Mouse (Mus musculus) c-Kit-positive CD71-positive TER-119-negative erythroid progenitor cells, embryonic 14.5 days (primary cell): ENCODE measurements around the gene Arsb.

Source experiments
- DNase-seq: peaks from one replicate; pipeline ENCODE4 v3.0.0-alpha.2; 2013; ENCODE audit warnings: low read depth

Gene Arsb

GRCm38 (mm10) chr13:93846831-93847518 lies 75.5 kb downstream of the Arsb start:
- DNase-seq, result no peak

- no peak for DNase-seq
Observed at GRCm38 (mm10) chr13:93847614-93848013, 76.2 kb downstream of the Arsb start.

GRCm38 (mm10) chr13:93848615-93849014 lies 77.2 kb downstream of the Arsb start:
- no peak for DNase-seq

GRCm38 (mm10) chr13:93849751-93850355 lies 78.4 kb downstream of the Arsb start:
- DNase-seq, result no peak

- no peak for DNase-seq
Observed at GRCm38 (mm10) chr13:93850674-93851073, 79.2 kb downstream of the Arsb start.

GRCm38 (mm10) chr13:93852419-93853138 lies 81.1 kb downstream of the Arsb start:
- no peak for DNase-seq

GRCm38 (mm10) chr13:93853767-93854166 lies 82.3 kb downstream of the Arsb start:
- no peak for DNase-seq

- no peak for DNase-seq
Observed at GRCm38 (mm10) chr13:93854325-93854724, 82.9 kb downstream of the Arsb start.

- no peak for DNase-seq
Observed at GRCm38 (mm10) chr13:93854966-93855562, 83.6 kb downstream of the Arsb start.

GRCm38 (mm10) chr13:93855701-93856183 lies 84.3 kb downstream of the Arsb start:
- DNase-seq, result no peak

- DNase-seq, result peak; percentile 20
Observed at GRCm38 (mm10) chr13:93861211-93861610, 89.8 kb downstream of the Arsb start.

GRCm38 (mm10) chr13:93864066-93864740 lies 92.8 kb downstream of the Arsb start:
- DNase-seq, result no peak

GRCm38 (mm10) chr13:93866638-93867037 lies 95.2 kb downstream of the Arsb start:
- DNase-seq, result no peak

GRCm38 (mm10) chr13:93871681-93872080 lies 100.3 kb downstream of the Arsb start:
- no peak for DNase-seq

GRCm38 (mm10) chr13:93872591-93872990 lies 101.2 kb downstream of the Arsb start:
- DNase-seq, result no peak

GRCm38 (mm10) chr13:93877924-93878323 lies 106.5 kb downstream of the Arsb start:
- DNase-seq, result no peak

GRCm38 (mm10) chr13:93879426-93879825 lies 108.0 kb downstream of the Arsb start:
- no peak for DNase-seq

- DNase-seq, result no peak
Observed at GRCm38 (mm10) chr13:93882132-93882531, 110.7 kb downstream of the Arsb start.

- DNase-seq, result no peak
Observed at GRCm38 (mm10) chr13:93886999-93887398, 115.6 kb downstream of the Arsb start.

GRCm38 (mm10) chr13:93888196-93888595 lies 116.8 kb downstream of the Arsb start:
- DNase-seq, result no peak

GRCm38 (mm10) chr13:93888916-93889315 lies 117.5 kb downstream of the Arsb start:
- no peak for DNase-seq

- no peak for DNase-seq
Observed at GRCm38 (mm10) chr13:93889991-93890390, 118.6 kb downstream of the Arsb start.
